Mouse (Mus musculus) limb, embryonic 12.5 days (tissue): ENCODE measurements around the gene Cep95. TPM values are rescaled to one million over a fixed set of nuclear protein-coding genes. Genes with fewer than 3 reads are reported as not detected.

Experiments
- ATAC-seq: fragments of 200-750 bp; cut with Nextera tagmentation; 2 replicates; pipeline ENCODE4 v1.8.0; 2017; ENCODE audit warnings: low read depth, moderate TSS enrichment; ENCODE audit not compliant: insufficient number of reproducible peaks, insufficient read depth, low FRiP score, low TSS enrichment
- H3K27ac ChIP-seq: fragments of 300-500 bp; sonication (generic); 2 replicates; pipeline ENCODE4 v1.5.1; 2016; ENCODE audit warnings: mild to moderate bottlenecking, moderate library complexity
- H3K27me3 ChIP-seq: fragments of 300-500 bp; sonication (generic); 2 replicates; pipeline ENCODE4 v1.6.1; 2016; ENCODE audit warnings: mild to moderate bottlenecking, moderate library complexity
- H3K36me3 ChIP-seq: fragments of 300-500 bp; sonication (generic); 2 replicates; pipeline ENCODE4 v1.6.1; 2016; ENCODE audit warnings: mild to moderate bottlenecking, moderate library complexity
- H3K4me1 ChIP-seq: fragments of 300-500 bp; sonication (generic); replicated peaks from 2 replicates; pipeline ENCODE4 v1.6.1; 2016
- H3K4me2 ChIP-seq: fragments of 300-500 bp; sonication (generic); 2 replicates; pipeline ENCODE4 v1.6.1; 2016; ENCODE audit warnings: mild to moderate bottlenecking, moderate library complexity
- H3K4me3 ChIP-seq: fragments of 300-500 bp; sonication (generic); replicated peaks from 2 replicates; pipeline ENCODE4 v1.5.1; 2016; ENCODE audit warnings: mild to moderate bottlenecking
- H3K9ac ChIP-seq: fragments of 300-500 bp; sonication (generic); replicated peaks from 2 replicates; pipeline ENCODE4 v1.6.1; 2016; ENCODE audit warnings: mild to moderate bottlenecking, moderate library complexity
- H3K9me3 ChIP-seq: fragments of 300-500 bp; sonication (generic); 2 replicates; pipeline ENCODE4 v1.6.1; 2016; ENCODE audit warnings: mild to moderate bottlenecking, moderate library complexity
- WGBS: fragments of 180-500 bp; shearing (Covaris S2); methylation state at CpG from one replicate; pipeline ENCODE4 v1.1.7; 2016; 5-methylcytosine and 5-hydroxymethylcytosine counted together
- polyA plus RNA-seq: library from polyadenylated mRNA; unstranded; fragments of >200 nt; fragmentation: Nextera tagmentation; extraction: Ambion mirVana; gene quantifications from 2 replicates; pipeline ENCODE4 v1.2.1, GENCODE M21; 2016

Gene Cep95
- polyA plus RNA-seq, 1 experiment from 2014 or later, result 30.4 TPM

DNA sequence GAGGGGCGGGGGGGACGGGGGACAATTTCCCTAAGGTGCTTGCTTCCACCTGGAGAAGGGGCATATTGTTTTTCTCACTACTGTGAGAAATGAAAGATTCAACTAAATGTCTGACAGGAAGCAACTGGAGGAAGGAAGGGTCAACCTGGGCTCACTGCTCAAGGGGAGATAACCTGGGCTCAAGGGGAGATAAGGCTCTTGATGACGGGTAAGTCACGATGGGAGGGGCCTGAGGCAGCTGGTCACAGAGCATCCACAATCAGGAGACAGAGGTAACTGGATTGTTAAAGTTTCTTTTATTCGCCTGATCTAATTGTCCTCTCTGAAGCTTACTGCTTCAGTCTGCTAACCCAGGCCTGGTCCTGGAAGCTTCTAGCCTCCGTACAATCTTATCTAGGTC is 35.7 kb upstream of the Cep95 start:
- no peaks in the 10 kb centered on the region for H3K4me1 ChIP-seq
- no peaks in the 10 kb centered on the region for H3K27me3 ChIP-seq
- no peaks in the 10 kb centered on the region for H3K9me3 ChIP-seq
- no peak overlapping the region for H3K4me3 ChIP-seq
- no peak overlapping the region for H3K4me2 ChIP-seq
- H3K9ac ChIP-seq, result no peak overlapping the region
- no peaks in the 10 kb centered on the region for H3K36me3 ChIP-seq
- no peak for ATAC-seq
- no peak overlapping the region for H3K27ac ChIP-seq
- 86% methylated on average over 6 of the region's 6 CpGs for WGBS

DNA sequence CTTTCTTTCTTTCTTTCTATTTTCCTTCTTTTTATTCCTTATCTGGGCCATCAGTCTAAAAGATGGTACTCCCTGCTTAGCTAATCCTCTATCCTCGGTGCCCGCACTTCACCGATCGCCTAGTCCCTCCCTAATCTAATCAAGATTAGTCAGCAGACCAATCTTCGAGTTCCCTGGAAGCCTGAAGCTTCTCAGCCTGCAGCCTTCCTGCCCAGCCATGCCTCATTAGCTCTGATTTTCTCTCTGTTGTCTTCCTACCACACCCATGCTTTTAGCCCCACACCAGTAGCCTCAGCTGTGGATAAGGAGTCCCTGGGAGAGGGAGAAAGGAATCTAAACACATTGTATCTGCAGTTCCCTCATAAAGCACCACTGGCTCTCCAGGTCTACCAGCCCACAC is 33.5 kb upstream of the Cep95 start:
- Histone ChIP-seq H3K27me3 (no peaks in the 10 kb centered on the region), H3K27ac (no peak overlapping the region), H3K4me2 (no peak overlapping the region), H3K36me3 (no peaks in the 10 kb centered on the region), H3K9ac (no peak overlapping the region), H3K4me1 (no peaks in the 10 kb centered on the region), H3K9me3 (no peaks in the 10 kb centered on the region), H3K4me3 (no peak overlapping the region)
- 77% methylated on average over 5 of the region's 5 CpGs for WGBS
- ATAC-seq, result no peak

DNA sequence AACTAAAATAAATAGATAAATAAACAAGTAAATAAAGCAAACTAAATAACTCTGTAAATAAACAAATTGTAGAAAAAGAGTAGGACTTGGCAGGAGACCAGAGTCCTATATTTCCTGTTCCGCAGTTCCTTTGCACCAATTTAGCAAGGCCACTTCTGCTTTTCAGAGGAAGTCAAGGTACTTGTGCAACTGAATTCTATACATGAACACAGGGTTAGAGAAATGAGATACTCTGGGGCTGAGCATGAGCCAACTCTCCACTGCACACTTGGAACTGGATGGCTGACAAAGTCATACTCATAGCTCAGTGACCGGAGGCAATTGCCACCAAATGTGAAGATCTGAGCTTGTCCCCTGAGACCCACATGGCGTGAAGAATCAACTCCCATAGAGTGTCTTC is 30.0 kb upstream of the Cep95 start:
- Histone ChIP-seq H3K4me1 (peaks cover 9% of the 10 kb centered on the region; the same call in 1 of the 2 replicates), H3K27me3 (no peaks in the 10 kb centered on the region), H3K4me2 (no peak overlapping the region), H3K9me3 (no peaks in the 10 kb centered on the region), H3K36me3 (no peaks in the 10 kb centered on the region), H3K27ac (no peak overlapping the region), H3K4me3 (no peak overlapping the region), H3K9ac (no peak overlapping the region)
- 92% methylated on average over 3 of the region's 3 CpGs for WGBS
- ATAC-seq, result no peak

DNA sequence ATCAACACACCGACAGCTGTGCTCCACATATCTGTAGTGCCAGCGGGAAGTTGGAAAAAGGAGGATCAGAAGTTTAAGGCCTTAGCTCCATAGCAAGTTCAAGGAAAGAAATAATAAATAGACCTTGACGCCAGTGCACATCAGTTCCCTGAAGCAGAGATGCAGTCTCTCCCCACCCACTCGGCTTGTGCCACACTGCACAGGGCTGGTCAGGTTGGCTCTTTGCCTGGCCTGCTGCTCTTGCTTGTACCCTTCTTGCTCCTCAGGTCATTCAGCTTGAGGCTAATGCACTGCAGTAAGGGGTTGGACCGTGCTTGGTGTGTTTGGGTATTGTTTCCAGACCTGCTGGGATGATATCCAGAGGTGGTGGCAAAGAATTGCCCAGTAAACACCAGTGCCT is 28.5 kb upstream of the Cep95 start:
- Histone ChIP-seq H3K36me3 (peaks cover 11% of the 10 kb centered on the region; the same call in 1 of the 2 replicates), H3K9me3 (no peaks in the 10 kb centered on the region), H3K27me3 (no peaks in the 10 kb centered on the region), H3K4me2 (no peak overlapping the region), H3K9ac (no peak overlapping the region), H3K27ac (no peak overlapping the region), H3K4me1 (peaks cover 9% of the 10 kb centered on the region; the same call in 1 of the 2 replicates), H3K4me3 (no peak overlapping the region)
- WGBS, result 90% methylated on average over 5 of the region's 5 CpGs
- ATAC-seq, result no peak

DNA sequence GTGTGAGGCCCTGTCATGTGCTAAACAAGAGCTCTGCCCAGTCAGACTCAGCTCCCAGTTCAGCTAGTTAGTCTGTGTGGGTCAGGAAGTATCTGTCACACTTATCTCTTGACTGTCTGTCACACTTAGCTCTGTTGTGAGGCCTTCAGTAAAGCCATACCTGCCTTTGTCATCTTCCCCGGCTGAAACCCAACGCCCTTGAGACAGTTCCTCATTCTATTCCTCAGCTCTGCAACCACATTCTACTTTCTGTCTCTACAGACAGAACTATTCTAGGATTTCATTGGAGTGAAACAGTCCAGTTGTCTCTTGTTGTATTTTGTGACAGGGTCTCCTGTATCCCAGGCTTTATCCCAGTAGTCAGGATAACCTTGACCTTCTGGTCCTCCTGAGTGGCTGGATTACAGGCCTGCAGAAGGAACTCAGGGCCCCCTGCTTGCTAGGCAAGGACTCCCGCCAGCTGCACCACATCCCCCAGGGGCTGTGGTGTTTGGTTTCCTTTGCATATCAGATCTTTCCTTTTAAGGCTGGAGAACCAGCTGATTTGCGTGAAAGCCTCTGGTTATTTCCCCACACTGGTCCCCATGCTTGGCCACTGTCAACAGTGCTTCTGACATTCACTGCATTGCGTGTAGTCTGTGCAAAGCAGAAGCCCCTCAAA is 26.8 kb upstream of the Cep95 start:
- no peaks in the 10 kb centered on the region for H3K9me3 ChIP-seq
- no peak overlapping the region for H3K4me2 ChIP-seq
- H3K36me3 ChIP-seq, result peaks cover 27% of the 10 kb centered on the region
- H3K27ac ChIP-seq, result peak overlapping the region; percentile 54
- no peak overlapping the region for H3K4me3 ChIP-seq
- 39% methylated on average over 5 of the region's 5 CpGs for WGBS
- H3K9ac ChIP-seq, result 0 out of 2 replicates have a peak overlapping the region, but pooled peaks have one; percentile 23
- peak; percentile 60; the same call in 1 of the 2 replicates for ATAC-seq
- H3K4me1 ChIP-seq, result peaks cover 9% of the 10 kb centered on the region; the same call in 1 of the 2 replicates
- H3K27me3 ChIP-seq, result no peaks in the 10 kb centered on the region

DNA sequence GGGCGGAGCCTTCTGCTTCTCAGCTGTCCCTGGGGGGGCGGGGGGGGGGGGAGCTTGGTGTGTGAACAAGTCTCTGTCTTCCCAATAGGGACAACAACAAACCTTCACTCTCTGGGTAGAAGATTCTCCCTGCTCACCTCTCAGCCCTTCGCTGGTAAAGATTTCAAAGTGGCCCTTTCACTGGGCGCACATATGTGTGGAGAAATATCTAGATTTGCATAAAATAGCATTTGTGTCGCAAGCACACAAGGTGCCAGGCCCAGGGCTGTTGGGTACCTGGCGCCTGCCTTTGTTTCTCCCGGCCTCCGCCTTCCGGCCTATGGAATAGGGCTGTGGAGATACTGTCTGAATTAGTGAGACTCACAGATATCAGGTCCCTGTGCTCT is 26.3 kb upstream of the Cep95 start:
- H3K27me3 ChIP-seq, result no peaks in the 10 kb centered on the region
- H3K9ac ChIP-seq, result no peak overlapping the region
- no peak for ATAC-seq
- peak overlapping the region; percentile 54 for H3K27ac ChIP-seq
- peaks cover 32% of the 10 kb centered on the region for H3K36me3 ChIP-seq
- WGBS, result 72% methylated on average over 9 of the region's 9 CpGs
- H3K4me3 ChIP-seq, result no peak overlapping the region
- peaks cover 4% of the 10 kb centered on the region for H3K9me3 ChIP-seq
- peaks cover 9% of the 10 kb centered on the region; the same call in 1 of the 2 replicates for H3K4me1 ChIP-seq
- no peak overlapping the region for H3K4me2 ChIP-seq

DNA sequence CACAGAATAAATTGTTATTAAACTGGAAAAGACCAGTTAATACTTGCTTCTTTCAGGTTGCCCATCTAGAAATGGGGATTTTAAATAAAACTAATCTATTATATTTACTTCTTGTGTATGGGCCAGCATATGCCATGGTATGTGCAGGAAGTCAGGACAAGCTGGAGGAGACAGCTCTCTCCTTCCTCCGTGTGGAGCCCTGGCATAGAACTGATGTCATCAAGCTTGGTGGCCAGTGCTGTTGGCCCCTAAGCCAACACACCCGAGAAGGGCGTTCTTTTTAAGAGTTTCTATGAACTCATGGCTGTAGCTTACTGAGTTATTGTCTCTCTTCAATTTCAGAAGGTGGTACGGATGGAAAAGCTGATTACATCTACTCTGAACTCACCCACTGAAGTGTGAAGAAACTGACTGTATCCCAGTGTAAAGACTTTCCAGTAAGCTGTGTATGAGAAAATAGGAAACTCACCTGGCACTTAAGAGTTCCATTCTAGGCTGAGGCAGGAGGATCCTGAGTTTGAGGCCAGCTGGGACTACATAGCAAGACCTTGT is 22.4 kb upstream of the Cep95 start:
- ATAC-seq, result no peak
- Histone ChIP-seq H3K36me3 (peaks cover 71% of the 10 kb centered on the region), H3K4me2 (no peak overlapping the region)

DNA sequence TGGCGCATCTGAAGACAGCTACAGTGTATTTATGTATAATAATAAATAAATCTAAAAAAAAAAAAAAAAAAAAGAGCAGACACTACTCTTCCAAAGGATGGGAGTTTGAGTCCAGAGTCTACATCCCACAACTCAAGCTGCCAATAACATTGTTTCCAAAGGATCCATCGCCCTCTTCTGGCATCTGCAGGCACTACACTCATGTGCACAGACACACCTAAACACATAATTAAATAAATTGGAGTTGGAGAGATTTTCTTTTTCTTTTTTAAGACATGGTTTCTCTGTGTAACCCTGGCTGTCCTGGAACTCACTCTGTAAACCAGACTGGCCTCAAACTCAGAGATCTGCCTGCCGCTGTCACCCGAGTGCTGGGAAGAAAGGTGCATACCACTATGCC is 21.5 kb upstream of the Cep95 start:
- no peaks in the 10 kb centered on the region for H3K27me3 ChIP-seq
- H3K4me1 ChIP-seq, result peaks cover 7% of the 10 kb centered on the region; the same call in 1 of the 2 replicates
- no peak for ATAC-seq
- no peak overlapping the region for H3K27ac ChIP-seq
- H3K4me3 ChIP-seq, result no peak overlapping the region
- H3K9ac ChIP-seq, result no peak overlapping the region
- peaks cover 6% of the 10 kb centered on the region for H3K9me3 ChIP-seq
- H3K4me2 ChIP-seq, result no peak overlapping the region
- 88% methylated on average over 4 of the region's 4 CpGs for WGBS
- H3K36me3 ChIP-seq, result peaks cover 79% of the 10 kb centered on the region

More for the DNA sequence above, 22.4 kb upstream of the Cep95 start:
- Histone ChIP-seq H3K9me3 (peaks cover 6% of the 10 kb centered on the region), H3K27me3 (no peaks in the 10 kb centered on the region), H3K4me3 (no peak overlapping the region), H3K4me1 (peaks cover 9% of the 10 kb centered on the region; the same call in 1 of the 2 replicates), H3K27ac (no peak overlapping the region), H3K9ac (no peak overlapping the region)
- 94% methylated on average over 4 of the region's 4 CpGs for WGBS

DNA sequence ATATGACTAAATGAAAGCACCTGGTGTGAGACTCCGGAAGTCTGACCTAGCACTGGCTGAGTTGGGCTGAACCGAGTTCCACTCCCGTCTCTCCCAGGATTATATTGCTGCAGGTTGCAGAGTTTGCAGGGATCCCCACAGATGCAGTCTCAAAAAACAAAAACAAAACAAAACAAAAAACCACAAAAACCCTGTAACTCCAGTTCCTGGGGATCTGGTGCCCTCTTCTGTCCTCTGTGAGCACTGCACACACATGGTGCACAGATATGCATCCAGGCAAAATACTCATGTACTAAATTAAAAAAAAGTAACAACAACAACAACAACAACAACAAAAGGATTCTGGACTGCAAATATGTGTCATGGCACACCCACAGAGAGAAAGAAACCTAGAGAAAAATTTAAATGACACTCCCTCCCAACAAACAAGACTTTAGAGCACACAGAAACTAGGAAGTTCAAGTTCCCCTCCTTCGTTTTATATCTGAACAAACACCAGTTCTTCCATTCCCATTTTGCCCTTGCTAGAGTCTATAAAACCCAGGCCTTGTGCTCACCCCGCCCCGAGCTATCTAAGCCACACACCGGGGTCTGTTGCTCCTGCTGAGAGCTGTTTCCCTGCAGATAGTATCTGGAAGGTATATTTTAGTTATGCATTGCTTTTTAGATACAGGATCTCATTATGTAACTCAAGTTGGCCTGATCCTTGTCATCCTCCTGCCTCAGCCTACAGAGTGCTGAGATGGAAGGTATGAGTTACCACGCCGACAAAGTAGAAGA is 18.7 kb upstream of the Cep95 start:
- Histone ChIP-seq H3K27ac (no peak overlapping the region), H3K4me2 (no peak overlapping the region), H3K27me3 (no peaks in the 10 kb centered on the region), H3K4me1 (no peaks in the 10 kb centered on the region), H3K9ac (no peak overlapping the region), H3K4me3 (no peak overlapping the region), H3K9me3 (peaks cover 6% of the 10 kb centered on the region), H3K36me3 (peaks cover 98% of the 10 kb centered on the region)
- ATAC-seq, result no peak
- 95% methylated on average over 9 of the region's 9 CpGs for WGBS

DNA sequence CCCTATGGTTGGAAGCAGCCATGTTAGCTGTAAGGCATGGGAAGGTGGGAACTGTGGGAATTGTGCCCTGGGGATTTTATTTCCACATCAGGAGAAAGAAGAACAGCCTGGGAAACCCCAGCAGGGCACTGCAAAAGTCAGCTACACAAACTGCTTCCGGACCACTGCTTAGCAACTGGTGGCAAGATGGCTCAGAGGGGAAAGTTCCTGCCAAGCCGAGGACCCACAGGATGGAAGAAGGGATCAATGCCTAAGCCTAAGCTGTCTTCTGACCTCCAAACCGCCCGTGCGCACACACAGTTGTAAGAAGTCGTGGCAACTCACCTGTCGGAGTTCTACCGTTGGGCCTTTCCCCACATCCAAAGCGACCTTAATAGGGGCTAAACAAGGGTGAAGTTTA is 16.0 kb upstream of the Cep95 start:
- peaks cover 88% of the 10 kb centered on the region for H3K36me3 ChIP-seq
- H3K4me1 ChIP-seq, result no peaks in the 10 kb centered on the region; the same call in 1 of the 2 replicates
- no peak overlapping the region for H3K4me2 ChIP-seq
- no peaks in the 10 kb centered on the region; the same call in 1 of the 2 replicates for H3K9me3 ChIP-seq
- H3K27me3 ChIP-seq, result no peaks in the 10 kb centered on the region
- ATAC-seq, result no peak
- WGBS, result 93% methylated on average over 9 of the region's 9 CpGs
- no peak overlapping the region for H3K4me3 ChIP-seq
- no peak overlapping the region for H3K9ac ChIP-seq
- no peak overlapping the region for H3K27ac ChIP-seq

DNA sequence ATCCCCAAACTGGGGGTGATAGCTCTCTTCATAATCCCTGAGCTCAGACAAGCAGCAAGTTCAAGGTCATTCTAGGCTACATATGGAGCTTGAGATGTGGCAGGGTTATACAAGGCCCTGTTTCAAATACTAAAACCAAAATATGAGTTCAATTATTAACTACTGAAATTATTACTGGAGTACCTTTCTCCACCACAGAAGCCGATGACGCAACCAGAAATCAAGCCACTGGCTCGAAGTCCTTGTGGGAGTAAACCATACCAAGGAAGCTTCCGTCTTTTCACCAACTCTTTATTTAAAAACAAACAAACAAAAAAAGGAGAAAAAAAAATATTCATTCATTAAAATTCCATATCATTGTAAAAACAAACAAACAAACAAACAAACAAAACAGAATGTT is 12.1 kb upstream of the Cep95 start:
- no peak for ATAC-seq
- Histone ChIP-seq H3K27ac (no peak overlapping the region), H3K4me1 (peaks cover 7% of the 10 kb centered on the region; the same call in 1 of the 2 replicates), H3K27me3 (no peaks in the 10 kb centered on the region), H3K36me3 (peaks cover 68% of the 10 kb centered on the region), H3K9me3 (no peaks in the 10 kb centered on the region), H3K9ac (no peak overlapping the region), H3K4me2 (no peak overlapping the region), H3K4me3 (no peak overlapping the region)
- WGBS, result 92% methylated on average over 4 of the region's 4 CpGs
